Mouse (Mus musculus) G1E (cell line): ENCODE measurements around the gene Kcnf1. TPM values are rescaled to one million over a fixed set of nuclear protein-coding genes. Genes with fewer than 3 reads are reported as not detected.

Source experiments
- ATAC-seq: 2 replicates; pipeline ENCODE4 v1.8.0; 2016; ENCODE audit warnings: mild to moderate bottlenecking; ENCODE audit not compliant: insufficient number of reproducible peaks, poor library complexity, low FRiP score, severe bottlenecking; ENCODE audit errors: extremely low read depth
- DNase-seq: peaks from one replicate; pipeline ENCODE4 v3.0.0; 2012; ENCODE audit warnings: low spot score
- H3K27me3 ChIP-seq: 2 replicates; pipeline ENCODE4 v1.6.1; 2012; ENCODE audit warnings: mild to moderate bottlenecking, low read length, inconsistent platforms; ENCODE audit not compliant: insufficient read depth
- H3K36me3 ChIP-seq: replicated peaks from 2 replicates; pipeline ENCODE3; 2012; ENCODE audit warnings: mild to moderate bottlenecking, inconsistent platforms
- H3K4me1 ChIP-seq: 2 replicates; pipeline ENCODE4 v1.6.1; 2012; ENCODE audit warnings: low read depth, low read length, inconsistent platforms, mixed read lengths; ENCODE audit not compliant: insufficient read depth
- H3K4me3 ChIP-seq: 2 replicates; pipeline ENCODE4 v1.5.1; 2012; ENCODE audit warnings: low read depth, mild to moderate bottlenecking, inconsistent platforms, low read length, moderate library complexity, mixed read lengths
- H3K9me3 ChIP-seq: replicated peaks from 2 replicates; pipeline ENCODE4 v1.6.1; 2012; ENCODE audit warnings: inconsistent platforms
- CTCF ChIP-seq: IDR thresholded peaks from 2 replicates; pipeline ENCODE4 v1.5.1; 2012; ENCODE audit warnings: low read depth, low read length, inconsistent platforms, mixed read lengths
- GATA1 ChIP-seq: IDR thresholded peaks from 2 replicates; pipeline ENCODE4 v1.6.1; 2012; ENCODE audit warnings: borderline replicate concordance, low read length, inconsistent platforms, mixed read lengths
- GATA2 ChIP-seq: IDR thresholded peaks from 2 replicates; pipeline ENCODE4 v1.6.1; 2012; ENCODE audit warnings: low read depth, low read length, inconsistent platforms, borderline replicate concordance
- POLR2AphosphoS5 ChIP-seq: IDR thresholded peaks from 2 replicates; pipeline ENCODE4 v1.6.1; 2012; ENCODE audit warnings: low read depth, low read length, inconsistent platforms; ENCODE audit not compliant: insufficient replicate concordance
- TAL1 ChIP-seq: conservative IDR thresholded peaks from 2 replicates; pipeline ENCODE4 v1.6.1; 2012; ENCODE audit warnings: low read depth, low read length, inconsistent platforms, mixed read lengths
- polyA plus RNA-seq: library from polyadenylated mRNA; stranded (reverse); fragments of >175 nt; gene quantifications from 2 replicates; pipeline ENCODE4 v1.2.3, GENCODE M21; 2012
- total RNA-seq, 2 experiments: library from RNA; stranded (forward) in 1 of 2; stranded (reverse) in 1 of 2; fragments of 200-1000 nt in 1 of 2; fragments of >200 nt in 1 of 2; fragmentation: Nextera tagmentation in 1 of 2; gene quantifications; 2 replicates each; pipeline ENCODE4 v1.2.3; 2014 to 2017

The Kcnf1 gene
- total and polyA plus RNA-seq, 3 experiments = 0.05 TPM; not detected in 2

DNA sequence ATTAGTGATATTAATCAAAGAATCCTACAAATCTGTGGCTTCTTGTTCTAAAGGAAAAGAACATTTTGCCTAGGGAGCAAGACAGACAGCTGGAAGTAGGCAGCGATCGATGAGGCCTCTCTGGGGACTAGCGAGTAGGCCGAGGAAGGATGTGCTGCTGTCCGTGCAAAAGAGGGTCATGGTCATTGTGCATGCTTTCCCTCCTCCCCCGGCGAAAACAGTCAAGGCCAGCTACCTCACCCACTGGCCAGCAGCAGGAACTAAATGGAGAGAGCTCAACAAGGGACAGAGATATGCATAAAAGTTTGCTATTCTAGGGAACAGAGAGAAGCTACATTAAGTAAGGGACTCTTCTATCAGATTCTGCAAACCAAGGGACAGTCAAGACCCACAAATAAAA lies 39.1 kb upstream of the Kcnf1 start:
- Histone ChIP-seq H3K9me3 (no peaks in the 10 kb centered on the region), H3K4me1 (no peaks in the 10 kb centered on the region), H3K36me3 (no peaks in the 10 kb centered on the region), H3K27me3 (no peaks in the 10 kb centered on the region), H3K4me3 (no peak overlapping the region)
- TF ChIP-seq CTCF (no peak), TAL1 (no peak), GATA2 (no peak), POLR2AphosphoS5 (no peak), GATA1 (no peak)
- ATAC-seq = no peak
- DNase-seq = no peak

DNA sequence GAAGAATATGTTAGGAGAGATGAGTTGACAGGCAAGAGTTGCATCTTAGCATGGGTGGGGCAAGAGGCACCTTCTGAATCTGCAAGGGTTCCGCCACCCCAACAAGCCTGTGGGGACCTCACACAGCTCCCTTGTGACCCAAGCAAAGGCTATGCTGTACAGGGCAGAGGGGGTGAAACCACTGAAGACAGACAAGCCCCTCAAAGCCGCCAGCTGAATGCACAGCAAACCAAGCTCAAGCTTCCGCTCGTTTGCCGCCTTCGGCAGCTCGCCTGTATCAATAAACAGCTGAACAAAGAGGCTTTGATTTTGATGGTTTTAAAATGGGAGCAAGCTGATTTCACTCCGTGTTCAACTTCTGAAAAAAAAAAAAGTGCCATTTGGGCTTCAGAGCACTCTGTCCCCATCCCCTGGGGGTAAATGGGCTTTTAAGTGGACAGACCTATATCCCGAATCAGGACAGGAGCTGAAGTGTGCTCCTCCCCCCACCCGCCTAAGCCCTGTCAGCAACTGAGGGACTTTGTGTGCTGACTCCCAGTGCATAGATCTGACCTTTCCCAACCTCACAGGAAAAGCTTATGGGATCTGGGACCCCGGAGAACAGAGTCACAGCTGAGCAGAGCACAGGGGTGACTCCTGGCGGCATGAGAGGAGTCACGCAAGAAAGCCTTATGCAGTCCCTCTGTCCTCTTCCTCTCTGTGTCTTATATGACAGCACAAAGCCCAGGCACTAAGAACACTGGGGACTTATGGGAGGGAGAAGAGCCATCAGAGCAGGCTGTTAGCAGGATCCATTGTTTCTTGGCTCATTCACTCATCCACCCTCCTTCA lies 26.0 kb upstream of the Kcnf1 start:
- TF ChIP-seq TAL1 (no peak), GATA1 (no peak), POLR2AphosphoS5 (no peak), GATA2 (no peak), CTCF (no peak)
- DNase-seq (no peak), ATAC-seq (no peak)
- no peaks in the 10 kb centered on the region for H3K9me3 ChIP-seq
- H3K4me3 ChIP-seq = no peak overlapping the region
- no peaks in the 10 kb centered on the region for H3K36me3 ChIP-seq
- H3K27me3 ChIP-seq = no peaks in the 10 kb centered on the region; the same call in 1 of the 2 replicates
- no peaks in the 10 kb centered on the region for H3K4me1 ChIP-seq

DNA sequence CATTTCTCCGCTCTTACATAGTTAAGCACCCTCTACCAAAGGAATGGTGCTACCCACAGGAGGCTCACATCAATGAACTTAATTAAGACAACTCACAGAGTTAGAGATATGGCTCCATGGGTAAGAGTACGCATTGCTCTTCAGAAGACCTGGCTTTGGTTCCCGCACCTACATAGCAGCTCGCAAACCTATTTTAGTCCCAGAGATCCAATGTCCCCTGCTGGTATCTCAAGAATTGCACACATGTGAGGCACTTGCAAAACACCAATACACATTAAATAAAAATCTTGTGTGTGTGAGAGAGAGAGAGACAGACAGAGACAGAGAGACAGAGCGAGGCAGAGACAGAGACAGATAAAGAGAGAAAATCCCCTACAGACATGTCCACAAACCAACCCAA lies 21.9 kb upstream of the Kcnf1 start:
- no peak for ATAC-seq
- no peak for DNase-seq
- no peaks in the 10 kb centered on the region for H3K4me1 ChIP-seq
- H3K9me3 ChIP-seq = no peaks in the 10 kb centered on the region
- no peaks in the 10 kb centered on the region; the same call in 1 of the 2 replicates for H3K27me3 ChIP-seq
- no peaks in the 10 kb centered on the region for H3K36me3 ChIP-seq
- no peak for TF ChIP-seq GATA1
- no peak for TF ChIP-seq GATA2
- no peak for TF ChIP-seq POLR2AphosphoS5
- no peak for TF ChIP-seq CTCF
- TF ChIP-seq TAL1 = no peak
- no peak overlapping the region for H3K4me3 ChIP-seq

DNA sequence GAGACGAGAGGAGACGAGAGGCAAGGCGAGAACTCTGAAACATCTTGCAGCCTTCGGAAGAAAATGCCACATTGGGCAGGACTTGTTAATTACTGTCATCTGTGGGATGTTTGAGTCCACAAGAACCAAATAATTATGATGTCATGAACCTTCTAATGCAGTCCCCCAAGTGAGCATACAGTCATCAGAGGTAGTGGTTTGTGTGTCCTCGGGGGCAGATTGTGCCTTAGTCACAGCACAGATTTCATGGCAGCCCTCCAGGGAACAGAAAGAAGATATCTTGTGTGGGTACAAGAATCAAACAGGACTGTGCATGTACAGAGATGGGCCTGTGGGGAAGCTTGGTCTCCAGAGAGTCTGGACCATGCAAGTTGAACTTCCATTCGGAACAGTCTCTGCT lies 17.5 kb upstream of the Kcnf1 start:
- Histone ChIP-seq H3K36me3 (no peaks in the 10 kb centered on the region), H3K4me3 (no peak overlapping the region), H3K27me3 (no peaks in the 10 kb centered on the region), H3K9me3 (no peaks in the 10 kb centered on the region), H3K4me1 (no peaks in the 10 kb centered on the region)
- TF ChIP-seq CTCF (no peak), POLR2AphosphoS5 (no peak), GATA1 (no peak), TAL1 (no peak), GATA2 (no peak)
- DNase-seq (no peak), ATAC-seq (no peak)

DNA sequence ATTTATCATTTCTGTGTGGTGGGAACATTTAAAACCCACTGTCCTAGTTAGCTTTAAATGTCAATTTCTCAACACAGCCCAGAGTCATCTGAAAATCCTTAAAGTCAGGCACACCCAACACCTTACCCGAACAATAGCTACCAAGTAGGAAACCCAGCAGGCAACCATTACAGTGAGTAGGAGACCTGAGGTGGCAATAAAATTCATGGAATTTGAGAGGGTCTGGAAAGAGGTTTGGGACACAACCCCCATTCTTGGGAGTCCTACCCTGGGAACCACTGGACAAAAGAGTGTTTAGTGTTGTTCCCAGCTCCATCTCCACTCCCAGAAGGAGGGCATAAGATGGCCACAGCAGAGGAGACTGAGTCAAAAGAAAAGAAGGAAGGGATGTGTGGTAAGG lies 16.6 kb upstream of the Kcnf1 start:
- H3K9me3 ChIP-seq = no peaks in the 10 kb centered on the region

DNA sequence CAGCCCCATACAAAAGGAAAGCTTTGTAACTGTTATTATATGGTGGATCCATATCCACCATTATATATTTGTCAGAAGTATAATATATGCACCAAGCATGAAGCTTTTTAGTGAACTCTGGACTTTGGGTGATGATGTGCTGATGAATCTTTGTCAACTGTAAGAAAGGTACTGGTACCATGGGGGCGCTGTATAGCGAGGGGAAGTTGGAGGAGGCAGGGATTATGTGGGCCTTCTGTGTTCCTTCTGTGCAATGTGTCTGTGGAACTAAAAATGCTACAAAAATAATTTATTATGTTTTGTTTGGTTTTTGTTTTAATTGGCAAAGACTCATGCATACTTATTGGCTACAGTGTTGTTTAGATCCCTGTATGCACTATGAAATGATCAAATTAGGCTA lies 16.2 kb upstream of the Kcnf1 start:
- H3K27me3 ChIP-seq = no peaks in the 10 kb centered on the region
- no peaks in the 10 kb centered on the region for H3K9me3 ChIP-seq
- no peak for DNase-seq
- no peak overlapping the region for H3K4me3 ChIP-seq
- H3K4me1 ChIP-seq = no peaks in the 10 kb centered on the region
- TF ChIP-seq POLR2AphosphoS5 (no peak), TAL1 (no peak), GATA2 (no peak), GATA1 (no peak), CTCF (no peak)
- no peaks in the 10 kb centered on the region for H3K36me3 ChIP-seq
- no peak for ATAC-seq

More for the DNA sequence above, 16.6 kb upstream of the Kcnf1 start:
- no peaks in the 10 kb centered on the region for H3K27me3 ChIP-seq
- no peaks in the 10 kb centered on the region for H3K4me1 ChIP-seq
- no peak for TF ChIP-seq TAL1
- TF ChIP-seq GATA2 = no peak
- no peak for TF ChIP-seq POLR2AphosphoS5
- TF ChIP-seq CTCF = no peak
- TF ChIP-seq GATA1 = no peak
- DNase-seq (no peak), ATAC-seq (no peak)
- H3K36me3 ChIP-seq = no peaks in the 10 kb centered on the region
- H3K4me3 ChIP-seq = no peak overlapping the region
